Mouse (Mus musculus) ovary, adult 18-20 months (tissue): ENCODE data around the gene Mtcl1.
A peak's percentile ranks its signal among the peaks of the same experiment; 100 is the strongest.

Experiments used
- DNase-seq: peaks from one replicate; pipeline ENCODE4 v3.0.0; 2022; ENCODE audit warnings: low spot score, mixed read lengths

Gene Mtcl1

DNA sequence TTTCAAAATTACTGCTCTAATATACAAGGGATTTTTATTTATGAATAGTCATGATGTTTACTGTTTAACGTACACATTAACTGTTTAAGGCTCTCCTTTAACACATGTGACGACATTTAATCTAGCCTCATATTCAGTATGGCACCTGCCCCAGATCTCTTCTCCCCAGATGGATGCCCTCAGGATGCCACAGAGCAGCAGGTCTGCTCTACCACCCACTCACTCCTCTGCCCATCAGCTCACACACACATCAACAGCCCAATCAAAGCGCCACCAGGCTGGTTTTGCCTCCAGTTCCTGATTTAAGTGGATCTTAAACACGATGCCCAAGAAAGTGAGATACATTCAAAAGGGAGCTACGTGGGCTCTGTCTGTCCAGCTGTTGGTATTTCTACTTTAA lies 41.1 kb downstream of the Mtcl1 start:
- no peak for DNase-seq

DNA sequence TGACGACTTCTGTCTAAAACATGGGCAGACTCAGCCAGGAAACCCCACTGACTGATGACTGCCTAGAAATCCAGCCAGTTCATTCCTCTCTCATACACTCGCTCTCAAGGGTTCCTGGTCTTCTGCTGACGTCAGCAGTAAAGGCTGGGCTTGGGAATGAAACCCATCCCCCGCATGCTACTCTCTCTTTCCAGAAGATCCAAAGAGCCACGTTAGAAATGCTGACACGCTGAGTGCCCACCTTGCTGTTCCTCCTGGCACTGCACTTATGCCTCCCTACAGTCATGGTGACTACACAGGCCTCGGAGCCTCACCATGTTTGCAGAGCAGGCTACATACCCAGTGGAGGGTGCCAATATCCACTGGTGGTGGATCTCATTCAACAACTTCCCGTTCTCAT lies 41.7 kb downstream of the Mtcl1 start:
- no peak for DNase-seq

DNA sequence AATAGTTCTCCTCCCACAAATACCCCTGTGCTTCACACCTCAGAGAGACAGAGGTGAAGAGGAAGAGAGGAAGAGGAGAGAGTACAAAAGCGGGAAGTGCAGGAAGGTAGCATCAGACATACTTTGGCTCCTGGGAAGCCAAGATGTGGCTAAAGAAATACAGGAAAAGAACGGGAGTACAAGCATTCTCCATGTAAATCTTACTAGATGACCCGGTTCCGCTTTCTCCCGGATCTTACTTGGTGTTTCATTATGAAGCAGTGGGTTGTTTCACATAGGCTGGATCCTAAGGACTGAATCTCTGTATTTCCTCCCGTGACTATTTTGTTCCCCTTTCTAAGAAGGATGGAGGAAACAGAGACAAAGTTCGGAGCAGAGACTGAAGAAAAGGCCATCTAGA lies 43.9 kb downstream of the Mtcl1 start:
- no peak for DNase-seq

DNA sequence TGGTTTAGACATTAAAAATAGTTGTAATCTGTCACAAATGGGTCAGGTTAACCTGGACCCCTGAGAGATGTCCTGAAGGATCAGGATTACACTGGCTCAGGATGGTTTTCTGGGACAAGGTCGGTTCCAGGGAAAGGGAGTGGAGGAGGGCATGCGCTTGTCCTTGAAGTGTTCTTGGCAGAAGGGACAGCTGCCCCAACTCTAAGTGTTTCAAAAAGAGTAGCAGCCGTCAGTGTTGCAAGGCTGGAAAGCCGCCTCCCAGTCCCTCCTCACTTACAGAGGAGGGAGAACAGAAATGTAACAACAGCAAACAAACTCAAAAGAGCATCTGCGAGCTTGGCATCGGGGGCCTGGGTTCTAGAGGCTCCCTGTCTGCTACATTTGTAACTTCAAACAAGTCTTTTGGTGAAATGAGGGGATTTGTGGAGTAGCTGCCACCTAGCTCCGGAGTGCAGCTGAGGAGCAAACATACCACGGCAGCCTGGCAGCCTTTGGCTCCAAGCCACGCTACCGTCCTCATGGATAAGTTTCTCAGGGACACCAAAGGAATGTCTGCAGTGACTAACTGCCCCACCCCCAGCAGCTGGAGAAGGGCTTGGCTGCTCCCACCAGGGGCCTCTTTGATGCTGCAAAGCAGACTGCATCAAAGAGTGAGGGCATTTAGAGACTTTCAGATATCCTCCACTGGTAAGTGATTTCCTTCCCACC lies 44.5 kb downstream of the Mtcl1 start:
- DNase-seq = peak; percentile 75

DNA sequence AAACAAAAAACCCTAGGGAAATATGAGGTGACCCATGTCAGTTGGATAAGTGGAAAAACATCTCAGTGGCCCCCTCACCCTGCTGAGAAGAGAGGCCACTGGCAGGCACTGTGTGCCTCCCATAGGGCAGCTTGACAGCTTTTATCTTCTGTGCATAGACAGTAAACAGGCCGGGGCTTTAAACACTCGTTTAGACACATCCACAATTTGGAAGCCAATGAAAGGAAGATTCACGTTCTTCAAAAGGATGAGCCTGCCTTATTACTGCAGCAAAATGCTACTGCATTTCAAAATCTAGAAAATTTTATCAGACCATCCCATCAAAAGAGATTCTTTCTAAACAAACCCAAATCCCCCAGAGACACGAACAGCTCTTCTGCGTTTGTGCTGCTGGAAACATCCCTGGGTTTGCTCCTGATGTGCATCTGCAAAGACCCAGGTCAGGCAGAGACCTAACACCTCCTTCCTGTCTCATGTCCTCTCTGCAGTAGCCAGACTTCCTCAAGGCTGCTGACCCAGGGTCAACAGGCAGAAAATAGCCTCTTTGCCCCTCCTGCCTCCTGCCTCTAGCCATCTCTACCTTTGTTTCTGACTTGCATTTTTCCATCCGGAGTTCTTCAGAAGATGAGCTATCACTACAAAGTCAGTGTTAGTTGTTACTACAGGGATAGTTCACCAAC lies 46.6 kb downstream of the Mtcl1 start:
- no peak for DNase-seq

- DNase-seq = no peak
Observed at GRCm38 (mm10) chr17:66401596-66402265, 47.8 kb downstream of the Mtcl1 start.

- no peak for DNase-seq
Observed at GRCm38 (mm10) chr17:66399780-66400179, 49.8 kb downstream of the Mtcl1 start.

- DNase-seq = no peak
Observed at GRCm38 (mm10) chr17:66394571-66394970, 55.0 kb downstream of the Mtcl1 start.

GRCm38 (mm10) chr17:66388307-66388706 lies 61.2 kb downstream of the Mtcl1 start:
- DNase-seq = no peak

GRCm38 (mm10) chr17:66381338-66381737 lies 68.2 kb downstream of the Mtcl1 start:
- DNase-seq = no peak

DNA sequence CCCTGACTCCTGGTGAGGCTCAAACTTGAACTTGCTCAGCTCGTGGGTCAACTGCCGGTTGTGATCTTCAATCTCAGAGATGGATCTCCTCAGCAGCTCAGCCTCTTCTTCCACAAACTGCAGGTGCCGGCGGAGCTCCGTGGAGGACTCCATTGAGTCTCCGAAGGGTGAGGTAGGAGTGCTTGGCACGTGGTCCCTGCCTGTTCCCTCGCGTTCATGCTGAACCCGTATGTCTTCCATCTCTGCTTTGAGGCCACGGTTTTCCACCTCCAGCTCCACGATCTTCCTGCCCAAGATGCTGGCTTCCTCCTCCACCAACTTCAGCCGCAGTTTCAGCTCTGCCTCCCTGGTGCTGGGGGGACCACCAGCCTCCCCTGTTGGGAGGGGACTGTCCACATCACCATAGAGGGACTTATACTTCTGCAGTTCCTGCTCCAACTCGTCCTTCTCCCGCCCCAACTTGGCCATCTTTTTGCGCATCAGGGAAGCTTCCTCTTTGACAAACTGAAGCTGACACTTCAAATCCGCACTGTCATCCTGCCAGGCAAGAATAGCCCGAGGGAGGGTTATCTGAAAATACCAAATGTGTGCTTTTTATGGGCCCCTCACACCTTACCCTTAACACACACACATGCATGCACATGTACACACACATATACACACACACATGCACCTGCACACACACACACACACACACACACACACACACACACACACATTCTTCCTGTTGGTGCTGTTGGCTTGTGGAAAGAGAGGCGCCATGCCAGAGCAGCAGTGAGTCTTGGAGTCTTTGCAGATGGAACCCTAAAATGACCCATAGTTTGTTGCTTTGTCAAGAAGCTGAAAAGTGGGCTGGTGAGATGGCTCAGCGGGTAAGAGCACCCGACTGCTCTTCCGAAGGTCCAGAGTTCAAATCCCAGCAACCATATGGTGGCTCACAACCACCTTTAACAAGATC lies 69.4 kb downstream of the Mtcl1 start:
- DNase-seq = no peak

- no peak for DNase-seq
Observed at GRCm38 (mm10) chr17:66379308-66379707, 70.2 kb downstream of the Mtcl1 start.

DNA sequence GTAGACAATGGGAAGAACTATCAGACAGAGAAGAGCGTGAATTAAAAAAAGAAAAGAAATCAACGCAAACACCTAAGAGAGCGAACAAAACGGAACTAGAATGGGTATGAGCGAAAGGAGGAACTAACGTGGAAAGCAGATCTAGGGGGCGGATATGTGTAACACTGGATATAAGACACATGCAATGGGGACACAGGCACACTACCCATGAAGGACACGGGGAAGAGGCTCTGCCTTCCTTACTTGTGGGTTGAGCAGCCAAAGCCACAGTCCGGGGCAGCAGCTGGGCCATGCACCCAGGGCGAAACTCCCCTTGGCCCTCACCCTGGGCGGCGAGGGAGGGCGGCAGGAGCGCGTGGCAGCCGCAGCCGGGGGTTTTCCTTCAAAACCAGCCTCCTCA lies 71.4 kb downstream of the Mtcl1 start:
- no peak for DNase-seq

DNA sequence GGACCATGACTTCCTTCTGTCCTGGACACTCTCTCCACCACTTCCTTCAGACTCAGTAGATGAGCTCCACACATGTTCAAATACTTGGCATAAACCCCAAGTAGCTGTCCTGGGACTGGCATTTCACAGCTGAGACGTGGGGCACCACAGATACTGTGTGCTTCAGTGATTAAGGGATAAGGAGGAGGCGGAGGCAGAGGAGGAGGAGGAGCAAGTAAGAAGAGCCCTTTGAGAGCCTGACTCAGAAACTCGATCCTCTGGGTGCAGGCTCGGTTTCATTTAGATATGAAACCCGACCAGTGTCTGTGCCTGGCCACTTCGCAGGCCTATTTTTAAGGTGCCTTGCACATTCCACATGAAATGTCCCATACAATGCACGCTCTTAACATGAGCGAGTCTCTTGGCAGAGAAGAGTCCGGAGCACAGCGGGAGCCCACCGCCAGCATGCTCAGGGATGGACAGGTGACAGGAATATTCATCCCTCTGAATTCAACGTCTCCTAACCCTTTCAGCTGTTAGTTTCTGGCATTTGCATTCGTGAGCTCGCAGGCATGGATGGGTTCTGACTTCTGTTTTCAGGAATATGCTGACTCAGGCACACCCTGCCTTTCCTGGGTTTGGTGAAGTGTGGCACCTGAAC lies 74.8 kb downstream of the Mtcl1 start:
- no peak for DNase-seq

DNA sequence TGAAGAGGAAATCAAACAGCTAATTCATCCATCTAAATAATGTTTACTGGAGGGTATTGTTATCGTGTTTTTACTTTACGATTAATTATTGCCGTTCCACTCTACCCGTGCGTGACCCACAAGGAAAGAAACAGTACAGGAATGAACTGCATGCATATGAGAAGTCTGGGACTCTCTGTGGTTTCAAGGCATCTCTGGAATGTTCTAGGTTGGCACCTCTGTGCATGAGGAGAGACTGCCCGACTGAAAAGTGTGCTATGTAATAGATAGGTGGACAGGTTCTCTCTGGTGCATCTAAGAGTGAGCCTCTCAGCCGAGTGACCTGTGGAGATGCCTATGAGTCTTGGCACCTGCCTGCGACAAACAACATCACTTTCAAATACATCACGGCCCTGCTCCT lies 78.7 kb downstream of the Mtcl1 start:
- DNase-seq = no peak

- no peak for DNase-seq
Observed at GRCm38 (mm10) chr17:66369777-66370176, 79.8 kb downstream of the Mtcl1 start.

- DNase-seq = no peak
Observed at GRCm38 (mm10) chr17:66368127-66368526, 81.4 kb downstream of the Mtcl1 start.

DNA sequence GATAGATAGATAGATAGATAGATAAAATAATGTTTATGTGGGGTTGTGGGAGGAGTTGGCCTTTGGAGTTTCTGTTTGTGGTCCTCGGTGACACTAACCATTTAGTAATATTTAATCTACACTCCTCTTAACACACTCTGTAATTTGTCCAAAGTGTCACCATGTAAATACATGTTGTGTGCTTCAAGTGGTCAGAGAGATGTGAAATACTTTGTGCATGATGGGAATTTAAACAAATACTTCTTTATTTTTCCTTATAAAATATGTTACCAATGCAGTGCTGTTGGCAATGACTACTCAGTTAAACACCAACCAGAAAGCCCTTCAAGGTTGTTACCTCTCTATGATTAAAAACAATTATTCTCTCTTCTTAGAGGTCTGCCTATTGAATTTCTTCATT lies 83.9 kb downstream of the Mtcl1 start:
- no peak for DNase-seq

DNA sequence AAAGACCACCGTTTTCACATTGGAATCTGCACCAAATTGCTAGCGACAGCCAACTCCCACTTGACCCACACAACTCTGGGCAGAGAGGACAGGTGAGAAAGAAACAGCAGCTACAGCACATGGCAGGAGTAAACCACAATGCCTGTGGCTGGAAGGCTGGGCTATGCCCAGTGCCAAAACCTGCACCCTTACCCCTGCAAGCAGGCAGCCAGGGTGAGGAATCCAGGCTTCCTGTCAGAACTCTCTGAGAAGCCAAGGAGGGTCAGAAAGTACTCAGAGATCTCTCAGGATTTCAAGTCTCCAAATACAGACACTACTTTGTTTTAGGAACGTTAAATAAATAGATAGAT lies 84.3 kb downstream of the Mtcl1 start:
- DNase-seq = no peak

- no peak for DNase-seq
Observed at GRCm38 (mm10) chr17:66364525-66365292, 84.8 kb downstream of the Mtcl1 start.
